Mouse (Mus musculus) CH12.LX (cell line): ENCODE results near the gene Mpig6b.

Source experiments
- CTCF ChIP-seq, 2 experiments: IDR thresholded peaks in 1 of 2; conservative IDR thresholded peaks in 1 of 2; 2 replicates each; pipeline ENCODE4 v1.5.1; 2011 to 2012; ENCODE audit warnings: low read depth in 2 of 2, low read length in 2 of 2, improper control_type of control experiment in 1 of 2, inconsistent platforms in 1 of 2, mild to moderate bottlenecking in 1 of 2, moderate library complexity in 1 of 2
- E2F4 ChIP-seq: IDR thresholded peaks from 2 replicates; pipeline ENCODE4 v1.6.1; 2011; ENCODE audit warnings: low read depth, low read length, improper control_type of control experiment; ENCODE audit not compliant: insufficient replicate concordance
- EP300 ChIP-seq: IDR thresholded peaks from 2 replicates; pipeline ENCODE4 v1.6.1; 2011; ENCODE audit warnings: low read length, improper control_type of control experiment
- TBP ChIP-seq: conservative IDR thresholded peaks from 2 replicates; pipeline ENCODE4 v1.6.1; 2011; ENCODE audit warnings: low read depth, low read length, improper control_type of control experiment
- ZMIZ1 ChIP-seq: IDR thresholded peaks from 2 replicates; pipeline ENCODE4 v1.6.1; 2012; ENCODE audit warnings: low read depth, mild to moderate bottlenecking, inconsistent platforms, low read length, improper control_type of control experiment

DNA sequence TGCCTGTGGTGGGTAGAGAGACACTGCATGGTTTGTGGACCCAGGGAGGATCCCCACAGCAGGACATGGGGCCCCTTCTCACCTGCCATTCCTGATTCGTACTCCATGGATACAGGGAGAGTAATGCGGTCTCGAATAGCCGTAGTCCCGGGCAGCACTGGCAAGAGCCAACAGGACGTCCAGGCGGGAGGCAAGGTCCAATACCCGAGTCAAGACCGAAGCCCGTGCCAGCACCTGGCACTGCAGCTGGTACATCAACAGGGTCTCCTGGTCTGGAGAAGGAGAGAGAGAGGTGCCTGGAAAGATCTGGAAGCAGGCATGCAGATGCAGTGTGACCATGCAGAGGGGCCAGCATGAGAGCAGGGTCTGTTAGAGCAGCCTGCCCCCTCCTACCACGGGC, 34.7 kb downstream of the Mpig6b start:
- TF ChIP-seq ZMIZ1 (no peak), CTCF (conservative IDR thresholded peaks at IDR 0.05 in 1 of 2, IDR thresholded peaks at IDR 0.05 in 1 of 2; ENCODE audit: low read depth in 2 of 2, low read length in 2 of 2) (no peak), E2F4 (no peak), EP300 (no peak), TBP (no peak)
